Mouse (Mus musculus): ENCODE results near the gene Samd1. TPM values are rescaled to one million over a fixed set of nuclear protein-coding genes. Genes with fewer than 3 reads are reported as not detected.

Samd1 gene
- polyA plus RNA-seq, 1 experiment from 2014 or later, result 11.3 TPM

GRCm38 (mm10) chr8:83972150-83973120, 25.0 kb upstream of the Samd1 start, which contains the start of gene Prkaca:
TSS of gene Prkaca (plus strand) at chr8:83972993.
- Histone ChIP-seq H3K4me2 (replicated peaks) (peak within 1 kb of the TSS; percentile 96), H3K4me1 (replicated peaks; ENCODE audit: control insufficient read depth, insufficient read depth, low read length) (peaks cover 25% of the 10 kb centered on the region), H3K9ac (peak within 1 kb of the TSS; percentile 92), H3K9me3 (ENCODE audit: control insufficient read depth, low read length) (no peaks in the 10 kb centered on the region), H3K36me3 (replicated peaks; ENCODE audit: control insufficient read depth, insufficient read depth) (no peaks in the 10 kb centered on the region), H3K27ac (peak within 1 kb of the TSS; percentile 83), H3K27me3 (ENCODE audit: control insufficient read depth, insufficient read depth, low read length) (no peaks in the 10 kb centered on the region), H3K4me3 (replicated peaks; ENCODE audit: low read length) (peak within 1 kb of the TSS; percentile 96)
- ATAC-seq (ENCODE audit: low FRiP score), result peak; percentile 100
- WGBS, result under 1% methylated on average over 68 of the region's 94 CpGs
- peak; percentile 98 for DNase-seq (ENCODE audit: low spot score)

GRCm38 (mm10) chr8:83973161-83974031, 24.1 kb upstream of the Samd1 start:
- Histone ChIP-seq H3K27ac (peak overlapping the region; percentile 79), H3K9ac (peak overlapping the region; percentile 92), H3K9me3 (ENCODE audit: control insufficient read depth, low read length) (no peaks in the 10 kb centered on the region), H3K36me3 (replicated peaks; ENCODE audit: control insufficient read depth, insufficient read depth) (peaks cover 4% of the 10 kb centered on the region; the same call in 1 of the 2 replicates), H3K4me2 (replicated peaks) (peak overlapping the region; percentile 96), H3K27me3 (ENCODE audit: control insufficient read depth, insufficient read depth, low read length) (no peaks in the 10 kb centered on the region), H3K4me1 (replicated peaks; ENCODE audit: control insufficient read depth, insufficient read depth, low read length) (peaks cover 32% of the 10 kb centered on the region), H3K4me3 (replicated peaks; ENCODE audit: low read length) (peak overlapping the region; percentile 96)
- ATAC-seq (ENCODE audit: low FRiP score) (peak; percentile 44), DNase-seq (ENCODE audit: low spot score) (peak; percentile 25)
- 2% methylated on average over 32 of the region's 37 CpGs for WGBS

GRCm38 (mm10) chr8:83974521-83974920, 23.0 kb upstream of the Samd1 start:
- 0 out of 2 replicates have a peak overlapping the region, but pooled peaks have one; percentile 96 for H3K4me3 ChIP-seq (replicated peaks; ENCODE audit: low read length)
- DNase-seq (ENCODE audit: low spot score) (no peak), ATAC-seq (ENCODE audit: low FRiP score) (no peak)
- no peak overlapping the region for H3K27ac ChIP-seq
- H3K4me2 ChIP-seq (replicated peaks), result peak overlapping the region; percentile 96
- 0 out of 2 replicates have a peak overlapping the region, but pooled peaks have one; percentile 92 for H3K9ac ChIP-seq
- no peaks in the 10 kb centered on the region for H3K9me3 ChIP-seq (ENCODE audit: control insufficient read depth, low read length)
- peaks cover 4% of the 10 kb centered on the region; the same call in 1 of the 2 replicates for H3K36me3 ChIP-seq (replicated peaks; ENCODE audit: control insufficient read depth, insufficient read depth)
- H3K27me3 ChIP-seq (ENCODE audit: control insufficient read depth, insufficient read depth, low read length), result no peaks in the 10 kb centered on the region
- 75% methylated on average over 4 of the region's 4 CpGs for WGBS
- peaks cover 32% of the 10 kb centered on the region for H3K4me1 ChIP-seq (replicated peaks; ENCODE audit: control insufficient read depth, insufficient read depth, low read length)

GRCm38 (mm10) chr8:83976101-83976630, 21.3 kb upstream of the Samd1 start:
- Histone ChIP-seq H3K27me3 (ENCODE audit: control insufficient read depth, insufficient read depth, low read length) (no peaks in the 10 kb centered on the region), H3K4me1 (replicated peaks; ENCODE audit: control insufficient read depth, insufficient read depth, low read length) (peaks cover 32% of the 10 kb centered on the region), H3K9ac (no peak overlapping the region), H3K9me3 (ENCODE audit: control insufficient read depth, low read length) (no peaks in the 10 kb centered on the region), H3K4me3 (replicated peaks; ENCODE audit: low read length) (no peak overlapping the region), H3K4me2 (replicated peaks) (no peak overlapping the region), H3K36me3 (replicated peaks; ENCODE audit: control insufficient read depth, insufficient read depth) (peaks cover 13% of the 10 kb centered on the region), H3K27ac (no peak overlapping the region)
- DNase-seq (ENCODE audit: low spot score), result no peak
- no peak for ATAC-seq (ENCODE audit: low FRiP score)
- 87% methylated on average over 4 of the region's 4 CpGs for WGBS

- Histone ChIP-seq H3K4me1 (replicated peaks; ENCODE audit: control insufficient read depth, insufficient read depth, low read length) (peaks cover 29% of the 10 kb centered on the region), H3K4me2 (replicated peaks) (no peak overlapping the region), H3K27me3 (ENCODE audit: control insufficient read depth, insufficient read depth, low read length) (no peaks in the 10 kb centered on the region)
Measured at GRCm38 (mm10) chr8:83976779-83977350, 20.6 kb upstream of the Samd1 start.

GRCm38 (mm10) chr8:83977646-83978045, 19.8 kb upstream of the Samd1 start:
- Histone ChIP-seq H3K4me2 (replicated peaks) (no peak overlapping the region), H3K4me1 (replicated peaks; ENCODE audit: control insufficient read depth, insufficient read depth, low read length) (peaks cover 27% of the 10 kb centered on the region), H3K4me3 (replicated peaks; ENCODE audit: low read length) (no peak overlapping the region), H3K36me3 (replicated peaks; ENCODE audit: control insufficient read depth, insufficient read depth) (peaks cover 28% of the 10 kb centered on the region), H3K9ac (no peak overlapping the region), H3K9me3 (ENCODE audit: control insufficient read depth, low read length) (no peaks in the 10 kb centered on the region), H3K27me3 (ENCODE audit: control insufficient read depth, insufficient read depth, low read length) (no peaks in the 10 kb centered on the region), H3K27ac (no peak overlapping the region)
- WGBS, result 66% methylated on average over 6 of the region's 6 CpGs
- no peak for ATAC-seq (ENCODE audit: low FRiP score)
- DNase-seq (ENCODE audit: low spot score), result no peak

More at GRCm38 (mm10) chr8:83976779-83977350, 20.6 kb upstream of the Samd1 start:
- Histone ChIP-seq H3K9me3 (ENCODE audit: control insufficient read depth, low read length) (no peaks in the 10 kb centered on the region), H3K36me3 (replicated peaks; ENCODE audit: control insufficient read depth, insufficient read depth) (peaks cover 20% of the 10 kb centered on the region), H3K4me3 (replicated peaks; ENCODE audit: low read length) (no peak overlapping the region), H3K9ac (no peak overlapping the region), H3K27ac (no peak overlapping the region)
- DNase-seq (ENCODE audit: low spot score) (no peak), ATAC-seq (ENCODE audit: low FRiP score) (no peak)
- 85% methylated on average over 5 of the region's 5 CpGs for WGBS

- 73% methylated on average over 9 of the region's 9 CpGs for WGBS
- peaks cover 27% of the 10 kb centered on the region for H3K4me1 ChIP-seq (replicated peaks; ENCODE audit: control insufficient read depth, insufficient read depth, low read length)
Measured at GRCm38 (mm10) chr8:83978200-83978599, 19.3 kb upstream of the Samd1 start.

GRCm38 (mm10) chr8:83980250-83980649, 17.2 kb upstream of the Samd1 start:
- no peak overlapping the region for H3K4me3 ChIP-seq (replicated peaks; ENCODE audit: low read length)
- H3K27ac ChIP-seq, result no peak overlapping the region
- H3K9me3 ChIP-seq (ENCODE audit: control insufficient read depth, low read length), result no peaks in the 10 kb centered on the region
- no peak for DNase-seq (ENCODE audit: low spot score)
- peaks cover 15% of the 10 kb centered on the region; the same call in 1 of the 2 replicates for H3K4me1 ChIP-seq (replicated peaks; ENCODE audit: control insufficient read depth, insufficient read depth, low read length)
- no peak overlapping the region for H3K4me2 ChIP-seq (replicated peaks)
- no peaks in the 10 kb centered on the region for H3K27me3 ChIP-seq (ENCODE audit: control insufficient read depth, insufficient read depth, low read length)
- WGBS, result 67% methylated on average over 1 of the region's 1 CpGs
- ATAC-seq (ENCODE audit: low FRiP score), result no peak
- peaks cover 52% of the 10 kb centered on the region for H3K36me3 ChIP-seq (replicated peaks; ENCODE audit: control insufficient read depth, insufficient read depth)
- H3K9ac ChIP-seq, result no peak overlapping the region

More at GRCm38 (mm10) chr8:83978200-83978599, 19.3 kb upstream of the Samd1 start:
- no peak overlapping the region for H3K9ac ChIP-seq
- no peak overlapping the region for H3K4me3 ChIP-seq (replicated peaks; ENCODE audit: low read length)
- H3K9me3 ChIP-seq (ENCODE audit: control insufficient read depth, low read length), result no peaks in the 10 kb centered on the region
- DNase-seq (ENCODE audit: low spot score), result no peak
- peaks cover 33% of the 10 kb centered on the region for H3K36me3 ChIP-seq (replicated peaks; ENCODE audit: control insufficient read depth, insufficient read depth)
- H3K4me2 ChIP-seq (replicated peaks), result no peak overlapping the region
- H3K27ac ChIP-seq, result no peak overlapping the region
- no peaks in the 10 kb centered on the region for H3K27me3 ChIP-seq (ENCODE audit: control insufficient read depth, insufficient read depth, low read length)
- ATAC-seq (ENCODE audit: low FRiP score), result no peak
